Mouse (Mus musculus) gastrocnemius, adult 8-10 months (tissue): ENCODE results near the gene Gm10309. TPM values are rescaled to one million over a fixed set of nuclear protein-coding genes. Genes with fewer than 3 reads are reported as not detected.
A peak's percentile ranks its signal among the peaks of the same experiment; 100 is the strongest.

Experiments used
- DNase-seq, 2 experiments: peaks; one replicate each; pipeline ENCODE4 v3.0.0; 2022; ENCODE audit warnings: low spot score in 2 of 2
- total RNA-seq, 4 experiments: library from RNA; stranded (reverse); gene quantifications; 2 replicates each; pipeline ENCODE4 v1.2.4; 2022

The Gm10309 gene
- under 1 TPM in 1 of 4 experiments, not detected in 3; 0.24 TPM for total RNA-seq

GRCm38 (mm10) chr17:86505183-86505631, at the start of gene Gm10309:
Gene Gm10309 (minus strand): TSS chr17:86505232.
- peak; percentile 57 for DNase-seq

GRCm38 (mm10) chr17:86551995-86552394, 47.0 kb upstream of the Gm10309 start:
- DNase-seq = no peak

GRCm38 (mm10) chr17:86551561-86551960, 46.5 kb upstream of the Gm10309 start:
- DNase-seq = no peak

GRCm38 (mm10) chr17:86549128-86549527, 44.1 kb upstream of the Gm10309 start:
- DNase-seq = no peak

GRCm38 (mm10) chr17:86546529-86546928, 41.5 kb upstream of the Gm10309 start:
- no peak for DNase-seq

- no peak for DNase-seq
Observed at GRCm38 (mm10) chr17:86539881-86540430, 34.9 kb upstream of the Gm10309 start.

GRCm38 (mm10) chr17:86535827-86536656, 31.0 kb upstream of the Gm10309 start:
- peak; percentile 51 to 69 for DNase-seq

GRCm38 (mm10) chr17:86535096-86535495, 30.1 kb upstream of the Gm10309 start:
- no peak for DNase-seq

- no peak for DNase-seq
Observed at GRCm38 (mm10) chr17:86533549-86533851, 28.5 kb upstream of the Gm10309 start.

GRCm38 (mm10) chr17:86532783-86533548, 27.9 kb upstream of the Gm10309 start:
- DNase-seq = no peak

GRCm38 (mm10) chr17:86531231-86531630, 26.2 kb upstream of the Gm10309 start:
- DNase-seq = no peak

- no peak for DNase-seq
Observed at GRCm38 (mm10) chr17:86529411-86529810, 24.4 kb upstream of the Gm10309 start.

GRCm38 (mm10) chr17:86529003-86529402, 24.0 kb upstream of the Gm10309 start:
- no peak for DNase-seq

GRCm38 (mm10) chr17:86527298-86527697, 22.3 kb upstream of the Gm10309 start:
- no peak for DNase-seq

- no peak for DNase-seq
Observed at GRCm38 (mm10) chr17:86526016-86526415, 21.0 kb upstream of the Gm10309 start.

- DNase-seq = no peak
Observed at GRCm38 (mm10) chr17:86525075-86525474, 20.0 kb upstream of the Gm10309 start.

GRCm38 (mm10) chr17:86523843-86524242, 18.8 kb upstream of the Gm10309 start:
- DNase-seq = no peak

- no peak for DNase-seq
Observed at GRCm38 (mm10) chr17:86523374-86523773, 18.3 kb upstream of the Gm10309 start.

- no peak for DNase-seq
Observed at GRCm38 (mm10) chr17:86522649-86523048, 17.6 kb upstream of the Gm10309 start.

GRCm38 (mm10) chr17:86521252-86521651, 16.2 kb upstream of the Gm10309 start:
- DNase-seq = no peak

GRCm38 (mm10) chr17:86518604-86519003, 13.6 kb upstream of the Gm10309 start:
- no peak for DNase-seq

- no peak for DNase-seq
Observed at GRCm38 (mm10) chr17:86516630-86517029, 11.6 kb upstream of the Gm10309 start.
